Comparison of ENCODE assay signal across 32 mouse cellular contexts in genomic region chr6:88956725-88957124, GRCm38 (mm10).
"Had no signal": no experiment of that assay in that cellular context is flagged by ENCODE, and none has a peak within 500 bp of the region (broad histone marks: within the 10 kb centered on the region; RNA-seq: fewer than 3 reads in every experiment).

No protein-coding gene starts in this region.

- H3K9ac ChIP-seq: limb, embryonic 12.5 days; limb, embryonic 13.5 days; limb, embryonic 15.5 days; liver, embryonic 12.5 days; liver, embryonic 13.5 days; liver, embryonic 14.5 days; liver, embryonic 15.5 days; liver, postnatal 0 days; lung, embryonic 14.5 days; lung, embryonic 15.5 days; midbrain, embryonic 12.5 days; midbrain, embryonic 13.5 days; midbrain, embryonic 15.5 days; neural tube, embryonic 12.5 days had no signal

- H3K36me3 ChIP-seq: limb, embryonic 10.5 days; limb, embryonic 12.5 days; limb, embryonic 13.5 days; limb, embryonic 15.5 days; liver, embryonic 12.5 days; liver, embryonic 13.5 days; liver, embryonic 15.5 days; lung, embryonic 15.5 days; midbrain, embryonic 10.5 days; midbrain, embryonic 12.5 days; midbrain, embryonic 13.5 days; midbrain, embryonic 15.5 days; neural tube, embryonic 12.5 days had no signal

- H3K4me3 ChIP-seq: limb, embryonic 10.5 days; limb, embryonic 12.5 days; limb, embryonic 13.5 days; limb, embryonic 15.5 days; liver, embryonic 12.5 days; liver, embryonic 13.5 days; liver, embryonic 15.5 days; lung, embryonic 15.5 days; megakaryocyte, embryonic 14.5 days; midbrain, embryonic 10.5 days; midbrain, embryonic 12.5 days; midbrain, embryonic 13.5 days; midbrain, embryonic 15.5 days; myocyte; neural tube, embryonic 12.5 days had no signal

- H3K27me3 ChIP-seq: limb, embryonic 12.5 days; limb, embryonic 13.5 days; limb, embryonic 15.5 days; liver, embryonic 12.5 days; liver, embryonic 13.5 days; lung, embryonic 15.5 days; midbrain, embryonic 12.5 days; midbrain, embryonic 13.5 days; midbrain, embryonic 15.5 days; neural tube, embryonic 12.5 days had no signal

- H3K27ac ChIP-seq: limb, embryonic 10.5 days; limb, embryonic 12.5 days; limb, embryonic 13.5 days; limb, embryonic 15.5 days; liver, embryonic 12.5 days; liver, embryonic 13.5 days; liver, embryonic 14.5 days; liver, embryonic 15.5 days; lung, embryonic 15.5 days; macrophage; midbrain, embryonic 10.5 days; midbrain, embryonic 12.5 days; midbrain, embryonic 13.5 days; midbrain, embryonic 15.5 days; neural tube, embryonic 12.5 days had no signal

- ATAC-seq: liver, embryonic 12.5 days; liver, postnatal 0 days; lung, postnatal 0 days; midbrain, embryonic 13.5 days; midbrain, embryonic 15.5 days; midbrain, embryonic 16.5 days had no signal

- H3K4me1 ChIP-seq: liver, embryonic 12.5 days; liver, embryonic 13.5 days; liver, embryonic 15.5 days; megakaryocyte, embryonic 14.5 days had no signal

- DNase-seq: left cerebral cortex, postnatal 4 days; liver; liver, embryonic 13.5 days; liver, postnatal 0 days; lung, adult 18-20 months; lung, adult 2 months; lung, embryonic 14.5 days; lung, postnatal 10 days; lung, postnatal 14 days; lung, postnatal 36 days; lung, postnatal 4 days; midbrain, embryonic 14.5 days had no signal

- H3K4me2 ChIP-seq: limb, embryonic 12.5 days; limb, embryonic 13.5 days; limb, embryonic 15.5 days; liver, embryonic 11.5 days; liver, embryonic 12.5 days; liver, embryonic 13.5 days; liver, embryonic 15.5 days; lung, embryonic 14.5 days; lung, embryonic 15.5 days; midbrain, embryonic 11.5 days; midbrain, embryonic 12.5 days; midbrain, embryonic 13.5 days; midbrain, embryonic 15.5 days; neural tube, embryonic 12.5 days had no signal

- H3K9me3 ChIP-seq: limb, embryonic 10.5 days; limb, embryonic 12.5 days; limb, embryonic 13.5 days; limb, embryonic 15.5 days; liver, embryonic 12.5 days; liver, embryonic 13.5 days; liver, embryonic 15.5 days; lung, embryonic 15.5 days; midbrain, embryonic 10.5 days; midbrain, embryonic 15.5 days had no signal
